Mouse (Mus musculus): Measurements from ENCODE around the gene Mgea5. TPM values are rescaled to one million over a fixed set of nuclear protein-coding genes. Genes with fewer than 3 reads are reported as not detected.

Mgea5 gene
- polyA plus RNA-seq, 1 experiment from 2014 or later, result 33.0 TPM

GRCm38 (mm10) chr19:45803408-45803807, 19.8 kb upstream of the Mgea5 start:
- Histone ChIP-seq H3K9me3 (replicated peaks; ENCODE audit: low read length) (no peaks in the 10 kb centered on the region), H3K4me1 (replicated peaks; ENCODE audit: insufficient read depth, low read length) (no peaks in the 10 kb centered on the region), H3K4me3 (replicated peaks; ENCODE audit: low read depth, low read length) (no peak overlapping the region), H3K4me2 (ENCODE audit: low read length) (no peak overlapping the region), H3K27ac (no peak overlapping the region), H3K9ac (ENCODE audit: low read depth, low read length) (no peak overlapping the region), H3K36me3 (ENCODE audit: insufficient read depth, low read length) (no peaks in the 10 kb centered on the region), H3K27me3 (ENCODE audit: insufficient read depth, low read length) (no peaks in the 10 kb centered on the region)
- ATAC-seq (replicated peaks; ENCODE audit: low FRiP score, low read depth) (no peak), DNase-seq (ENCODE audit: low spot score) (no peak)
- no peak for TF ChIP-seq CTCF (IDR thresholded peaks at IDR 0.05; ENCODE audit: low read depth)
- 21% methylated on average over 4 of the region's 4 CpGs for WGBS

GRCm38 (mm10) chr19:45802702-45803101, 19.1 kb upstream of the Mgea5 start:
- ATAC-seq (replicated peaks; ENCODE audit: low FRiP score, low read depth), result no peak
- no peaks in the 10 kb centered on the region for H3K36me3 ChIP-seq (ENCODE audit: insufficient read depth, low read length)
- 73% methylated on average over 4 of the region's 4 CpGs for WGBS

GRCm38 (mm10) chr19:45796879-45797278, 13.2 kb upstream of the Mgea5 start:
- Histone ChIP-seq H3K4me2 (ENCODE audit: low read length) (no peak overlapping the region), H3K4me3 (replicated peaks; ENCODE audit: low read depth, low read length) (no peak overlapping the region), H3K9ac (ENCODE audit: low read depth, low read length) (no peak overlapping the region), H3K27me3 (ENCODE audit: insufficient read depth, low read length) (no peaks in the 10 kb centered on the region), H3K27ac (no peak overlapping the region), H3K4me1 (replicated peaks; ENCODE audit: insufficient read depth, low read length) (0 out of 2 replicates have a peak, but pooled peaks cover 2% of the 10 kb centered on the region), H3K9me3 (replicated peaks; ENCODE audit: low read length) (no peaks in the 10 kb centered on the region), H3K36me3 (ENCODE audit: insufficient read depth, low read length) (no peaks in the 10 kb centered on the region)
- DNase-seq (ENCODE audit: low spot score), result no peak
- WGBS, result 55% methylated on average over 15 of the region's 15 CpGs
- no peak for TF ChIP-seq CTCF (IDR thresholded peaks at IDR 0.05; ENCODE audit: low read depth)
- no peak for ATAC-seq (replicated peaks; ENCODE audit: low FRiP score, low read depth)

More at GRCm38 (mm10) chr19:45802702-45803101, 19.1 kb upstream of the Mgea5 start:
- no peak overlapping the region for H3K4me3 ChIP-seq (replicated peaks; ENCODE audit: low read depth, low read length)
- no peaks in the 10 kb centered on the region for H3K27me3 ChIP-seq (ENCODE audit: insufficient read depth, low read length)
- no peak for DNase-seq (ENCODE audit: low spot score)
- H3K4me2 ChIP-seq (ENCODE audit: low read length), result no peak overlapping the region
- TF ChIP-seq CTCF (IDR thresholded peaks at IDR 0.05; ENCODE audit: low read depth), result no peak
- no peaks in the 10 kb centered on the region for H3K9me3 ChIP-seq (replicated peaks; ENCODE audit: low read length)
- H3K9ac ChIP-seq (ENCODE audit: low read depth, low read length), result no peak overlapping the region
- no peak overlapping the region for H3K27ac ChIP-seq
- H3K4me1 ChIP-seq (replicated peaks; ENCODE audit: insufficient read depth, low read length), result no peaks in the 10 kb centered on the region

- H3K9ac ChIP-seq (ENCODE audit: low read depth, low read length), result no peak overlapping the region
- H3K9me3 ChIP-seq (replicated peaks; ENCODE audit: low read length), result no peaks in the 10 kb centered on the region
- peak overlapping the region; percentile 43 for H3K4me2 ChIP-seq (ENCODE audit: low read length)
- 0 out of 2 replicates have a peak, but pooled peaks cover 2% of the 10 kb centered on the region for H3K4me1 ChIP-seq (replicated peaks; ENCODE audit: insufficient read depth, low read length)
- H3K36me3 ChIP-seq (ENCODE audit: insufficient read depth, low read length), result no peaks in the 10 kb centered on the region
- H3K4me3 ChIP-seq (replicated peaks; ENCODE audit: low read depth, low read length), result peak overlapping the region; percentile 16; the same call in 1 of the 2 replicates
- DNase-seq (ENCODE audit: low spot score) (peak; percentile 47), ATAC-seq (replicated peaks; ENCODE audit: low FRiP score, low read depth) (no peak; the same call in 1 of the 2 replicates)
- H3K27me3 ChIP-seq (ENCODE audit: insufficient read depth, low read length), result no peaks in the 10 kb centered on the region
- no peak overlapping the region for H3K27ac ChIP-seq
- no peak for TF ChIP-seq CTCF (IDR thresholded peaks at IDR 0.05; ENCODE audit: low read depth)
- WGBS, result 11% methylated on average over 15 of the region's 15 CpGs
Measured at GRCm38 (mm10) chr19:45796061-45796556, 12.5 kb upstream of the Mgea5 start.

GRCm38 (mm10) chr19:45795406-45795944, 11.8 kb upstream of the Mgea5 start:
- Histone ChIP-seq H3K36me3 (ENCODE audit: insufficient read depth, low read length) (no peaks in the 10 kb centered on the region), H3K9ac (ENCODE audit: low read depth, low read length) (no peak overlapping the region), H3K4me1 (replicated peaks; ENCODE audit: insufficient read depth, low read length) (0 out of 2 replicates have a peak, but pooled peaks cover 2% of the 10 kb centered on the region), H3K27me3 (ENCODE audit: insufficient read depth, low read length) (no peaks in the 10 kb centered on the region), H3K4me3 (replicated peaks; ENCODE audit: low read depth, low read length) (no peak overlapping the region), H3K27ac (no peak overlapping the region), H3K4me2 (ENCODE audit: low read length) (peak overlapping the region; percentile 43), H3K9me3 (replicated peaks; ENCODE audit: low read length) (no peaks in the 10 kb centered on the region)
- DNase-seq (ENCODE audit: low spot score) (no peak), ATAC-seq (replicated peaks; ENCODE audit: low FRiP score, low read depth) (no peak)
- WGBS, result 38% methylated on average over 15 of the region's 15 CpGs
- TF ChIP-seq CTCF (IDR thresholded peaks at IDR 0.05; ENCODE audit: low read depth), result no peak

- no peak for TF ChIP-seq CTCF (IDR thresholded peaks at IDR 0.05; ENCODE audit: low read depth)
- H3K4me1 ChIP-seq (replicated peaks; ENCODE audit: insufficient read depth, low read length), result 0 out of 2 replicates have a peak, but pooled peaks cover 2% of the 10 kb centered on the region
- no peak for ATAC-seq (replicated peaks; ENCODE audit: low FRiP score, low read depth)
- no peaks in the 10 kb centered on the region for H3K36me3 ChIP-seq (ENCODE audit: insufficient read depth, low read length)
- H3K9ac ChIP-seq (ENCODE audit: low read depth, low read length), result no peak overlapping the region
- DNase-seq (ENCODE audit: low spot score), result no peak
- H3K4me3 ChIP-seq (replicated peaks; ENCODE audit: low read depth, low read length), result no peak overlapping the region
- no peak overlapping the region for H3K4me2 ChIP-seq (ENCODE audit: low read length)
- no peaks in the 10 kb centered on the region for H3K9me3 ChIP-seq (replicated peaks; ENCODE audit: low read length)
- no peak overlapping the region for H3K27ac ChIP-seq
- no peaks in the 10 kb centered on the region for H3K27me3 ChIP-seq (ENCODE audit: insufficient read depth, low read length)
- 68% methylated on average over 6 of the region's 6 CpGs for WGBS
Measured at GRCm38 (mm10) chr19:45794718-45795117, 11.1 kb upstream of the Mgea5 start.

All from kidney, postnatal 0 days (tissue).